Mouse (Mus musculus): ENCODE data around the gene Tmcc1. TPM values are rescaled to one million over a fixed set of nuclear protein-coding genes. Genes with fewer than 3 reads are reported as not detected.

Tmcc1 gene
- polyA plus RNA-seq, 1 experiment: 20.5 TPM

DNA sequence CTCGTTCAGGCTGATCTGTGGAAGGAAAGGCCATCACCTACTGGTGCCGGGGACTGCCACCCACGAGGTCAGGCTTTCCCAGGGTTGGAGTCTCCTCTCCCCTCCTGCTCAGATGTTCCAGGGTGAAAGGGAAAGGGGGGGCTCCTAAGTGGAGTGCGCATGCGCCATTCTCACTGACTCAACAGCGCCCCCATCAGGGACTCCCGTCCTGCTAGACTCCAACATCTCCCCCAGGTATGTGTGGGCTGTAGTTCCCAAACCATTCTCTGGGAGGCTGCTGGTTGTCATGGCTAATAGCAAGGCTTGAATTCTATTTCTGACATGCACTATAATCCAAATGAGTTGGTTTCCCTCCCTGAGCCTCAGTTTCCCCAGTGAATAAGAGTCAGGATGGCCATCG lies 214.7 kb downstream of the Tmcc1 start:
- no peak overlapping the region for H3K9ac ChIP-seq (ENCODE audit: low read depth, poor library complexity, severe bottlenecking)
- H3K36me3 ChIP-seq (ENCODE audit: control insufficient read depth, insufficient read depth, low read length, poor library complexity, severe bottlenecking): no peaks in the 10 kb centered on the region
- no peaks in the 10 kb centered on the region for H3K27me3 ChIP-seq (ENCODE audit: control insufficient read depth, insufficient read depth, low read length, poor library complexity, severe bottlenecking)
- no peak overlapping the region for H3K27ac ChIP-seq (ENCODE audit: insufficient read depth, low read length)
- no peaks in the 10 kb centered on the region for H3K4me1 ChIP-seq (ENCODE audit: control insufficient read depth, insufficient read depth, low read length)
- no peak overlapping the region for H3K4me3 ChIP-seq (ENCODE audit: low read depth, low read length)
- H3K9me3 ChIP-seq (replicated peaks; ENCODE audit: control insufficient read depth, insufficient read depth, low read length, poor library complexity, severe bottlenecking): no peaks in the 10 kb centered on the region
- TF ChIP-seq POLR2A (IDR thresholded peaks at IDR 0.05; ENCODE audit: insufficient read depth, low read length) (no peak), CTCF (IDR thresholded peaks at IDR 0.05; ENCODE audit: low read depth, low read length) (peak; percentile 40)

DNA sequence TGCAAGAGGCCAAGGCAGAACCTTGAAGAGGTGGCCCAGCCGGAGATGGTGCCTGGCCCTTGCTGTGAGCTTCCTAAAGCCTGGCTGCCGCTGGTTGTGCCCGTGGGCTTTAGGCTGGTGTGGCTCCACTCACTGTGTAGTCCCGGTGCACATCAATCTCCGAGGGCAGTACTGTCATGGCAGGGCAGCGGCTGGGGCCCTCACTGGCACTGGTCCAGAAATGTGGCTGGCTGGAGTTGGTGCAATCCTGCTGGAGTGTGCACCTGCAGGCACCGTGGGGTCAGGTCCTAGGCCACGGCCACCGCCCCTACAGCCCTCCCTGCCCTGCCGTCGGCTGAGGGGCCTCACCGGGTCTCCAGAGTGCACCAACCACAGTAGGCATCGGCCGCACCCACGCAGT lies 215.5 kb downstream of the Tmcc1 start:
- Histone ChIP-seq H3K4me3 (ENCODE audit: low read depth, low read length) (no peak overlapping the region), H3K27me3 (ENCODE audit: control insufficient read depth, insufficient read depth, low read length, poor library complexity, severe bottlenecking) (no peaks in the 10 kb centered on the region), H3K9me3 (replicated peaks; ENCODE audit: control insufficient read depth, insufficient read depth, low read length, poor library complexity, severe bottlenecking) (no peaks in the 10 kb centered on the region), H3K27ac (ENCODE audit: insufficient read depth, low read length) (no peak overlapping the region), H3K9ac (ENCODE audit: low read depth, poor library complexity, severe bottlenecking) (no peak overlapping the region), H3K4me1 (ENCODE audit: control insufficient read depth, insufficient read depth, low read length) (no peaks in the 10 kb centered on the region), H3K36me3 (ENCODE audit: control insufficient read depth, insufficient read depth, low read length, poor library complexity, severe bottlenecking) (no peaks in the 10 kb centered on the region)
- TF ChIP-seq EP300 (IDR thresholded peaks at IDR 0.05; ENCODE audit: insufficient read depth, low read depth, low read length) (no peak), POLR2A (IDR thresholded peaks at IDR 0.05; ENCODE audit: insufficient read depth, low read length) (no peak), CTCF (IDR thresholded peaks at IDR 0.05; ENCODE audit: low read depth, low read length) (no peak)

DNA sequence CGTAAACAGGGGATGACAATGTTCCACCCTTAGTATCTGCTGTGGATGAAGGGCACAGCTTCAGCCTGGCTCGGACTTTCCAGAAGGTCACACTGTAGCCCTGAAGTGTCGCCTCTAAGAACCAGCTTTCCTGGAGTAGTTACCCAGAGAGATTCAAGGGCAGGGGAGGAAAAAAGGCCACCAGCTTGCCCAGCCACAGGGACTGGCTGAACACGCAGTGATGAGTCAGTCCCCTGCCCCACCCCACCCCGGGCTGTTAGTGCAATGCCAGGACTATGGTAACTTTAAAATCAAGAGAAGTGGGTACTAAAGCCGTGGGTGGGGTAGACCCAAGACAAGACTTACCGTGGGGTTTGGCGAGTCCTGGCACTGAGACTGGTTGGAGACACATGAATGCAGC lies 217.7 kb downstream of the Tmcc1 start:
- H3K27ac ChIP-seq (ENCODE audit: insufficient read depth, low read length): no peak overlapping the region
- TF ChIP-seq CTCF (IDR thresholded peaks at IDR 0.05; ENCODE audit: low read depth, low read length) (no peak), POLR2A (IDR thresholded peaks at IDR 0.05; ENCODE audit: insufficient read depth, low read length) (no peak), EP300 (IDR thresholded peaks at IDR 0.05; ENCODE audit: insufficient read depth, low read depth, low read length) (no peak)
- no peaks in the 10 kb centered on the region for H3K27me3 ChIP-seq (ENCODE audit: control insufficient read depth, insufficient read depth, low read length, poor library complexity, severe bottlenecking)
- no peaks in the 10 kb centered on the region for H3K36me3 ChIP-seq (ENCODE audit: control insufficient read depth, insufficient read depth, low read length, poor library complexity, severe bottlenecking)
- no peaks in the 10 kb centered on the region for H3K4me1 ChIP-seq (ENCODE audit: control insufficient read depth, insufficient read depth, low read length)
- H3K4me3 ChIP-seq (ENCODE audit: low read depth, low read length): no peak overlapping the region
- H3K9ac ChIP-seq (ENCODE audit: low read depth, poor library complexity, severe bottlenecking): no peak overlapping the region
- H3K9me3 ChIP-seq (replicated peaks; ENCODE audit: control insufficient read depth, insufficient read depth, low read length, poor library complexity, severe bottlenecking): no peaks in the 10 kb centered on the region

DNA sequence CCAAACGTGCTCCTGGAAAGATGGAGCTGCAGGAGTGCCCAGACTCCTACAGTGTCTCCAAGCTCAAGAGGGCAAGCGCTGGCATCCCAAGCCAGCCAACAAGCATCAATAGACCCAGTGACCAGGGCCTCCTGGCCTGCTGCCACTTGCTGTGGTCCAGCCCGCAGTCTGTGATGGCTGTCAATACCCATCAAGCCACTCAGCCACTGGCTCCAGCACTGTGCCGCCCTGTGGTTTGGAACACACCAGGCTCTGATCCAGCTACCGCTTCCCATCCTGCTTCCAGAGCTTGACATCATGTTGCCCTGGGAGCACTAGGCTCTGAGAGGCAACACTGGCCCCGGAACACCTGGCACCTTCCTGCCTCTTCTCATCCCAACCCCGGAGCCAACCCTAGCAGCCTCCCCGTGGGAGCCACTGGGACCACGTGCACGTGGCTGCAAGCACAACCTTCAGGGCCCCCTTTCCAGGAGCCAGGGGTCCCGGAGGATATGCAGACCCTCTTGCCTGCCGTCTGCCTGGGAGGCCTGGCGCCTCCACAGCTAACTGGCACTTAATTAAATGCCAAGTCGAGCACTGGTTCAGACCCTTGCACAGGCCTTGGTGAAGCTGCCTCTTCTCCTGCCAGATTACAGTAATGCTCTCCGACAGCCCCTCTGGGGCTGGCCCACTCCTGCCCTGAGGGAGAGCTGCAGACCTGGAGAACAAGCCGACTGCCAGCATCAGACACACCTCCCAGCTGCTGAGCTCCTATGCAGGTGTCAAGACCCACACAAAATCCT lies 219.2 kb downstream of the Tmcc1 start:
- Histone ChIP-seq H3K36me3 (ENCODE audit: control insufficient read depth, insufficient read depth, low read length, poor library complexity, severe bottlenecking) (no peaks in the 10 kb centered on the region), H3K4me1 (ENCODE audit: control insufficient read depth, insufficient read depth, low read length) (no peaks in the 10 kb centered on the region), H3K4me3 (ENCODE audit: low read depth, low read length) (no peak overlapping the region), H3K27me3 (ENCODE audit: control insufficient read depth, insufficient read depth, low read length, poor library complexity, severe bottlenecking) (no peaks in the 10 kb centered on the region), H3K27ac (ENCODE audit: insufficient read depth, low read length) (no peak overlapping the region), H3K9ac (ENCODE audit: low read depth, poor library complexity, severe bottlenecking) (no peak overlapping the region), H3K9me3 (replicated peaks; ENCODE audit: control insufficient read depth, insufficient read depth, low read length, poor library complexity, severe bottlenecking) (no peaks in the 10 kb centered on the region)
- TF ChIP-seq EP300 (IDR thresholded peaks at IDR 0.05; ENCODE audit: insufficient read depth, low read depth, low read length): no peak
- no peak for TF ChIP-seq POLR2A (IDR thresholded peaks at IDR 0.05; ENCODE audit: insufficient read depth, low read length)
- no peak for TF ChIP-seq CTCF (IDR thresholded peaks at IDR 0.05; ENCODE audit: low read depth, low read length)

DNA sequence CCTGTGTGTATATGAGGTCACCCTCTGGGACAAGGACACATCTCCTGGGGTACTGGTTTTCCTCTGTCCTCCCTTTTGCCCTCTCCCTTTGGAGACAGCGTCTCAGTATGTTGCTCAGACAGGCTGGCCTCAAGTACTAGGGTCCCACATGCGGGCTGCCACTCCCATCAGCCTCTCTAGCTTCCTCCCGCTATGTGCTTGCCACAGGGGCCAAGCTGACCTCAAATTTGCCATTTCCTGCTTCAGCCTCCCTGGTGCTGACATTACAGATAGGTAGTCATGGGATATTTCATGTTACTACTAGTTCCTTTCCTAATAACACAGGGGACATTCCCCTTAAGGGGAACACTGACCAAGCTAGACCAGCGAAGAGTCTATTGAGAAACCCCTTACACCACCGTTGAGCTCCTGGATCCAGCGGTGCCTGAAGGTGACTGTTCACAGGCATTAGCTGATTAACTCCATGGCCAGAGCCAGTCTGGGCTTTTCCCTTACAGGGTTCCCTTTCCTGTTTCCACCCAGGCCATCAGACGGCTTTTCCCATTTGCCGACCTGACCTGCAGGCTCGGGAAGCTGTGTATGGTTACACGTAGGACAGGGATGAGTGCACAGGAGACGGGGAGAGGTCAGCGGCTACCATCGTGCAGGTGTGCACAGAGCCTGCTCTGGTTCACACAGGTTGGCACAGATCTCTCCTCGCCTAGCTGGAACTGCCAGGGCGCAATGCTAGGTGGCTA lies 220.0 kb downstream of the Tmcc1 start:
- no peaks in the 10 kb centered on the region for H3K4me1 ChIP-seq (ENCODE audit: control insufficient read depth, insufficient read depth, low read length)
- TF ChIP-seq CTCF (IDR thresholded peaks at IDR 0.05; ENCODE audit: low read depth, low read length) (no peak), EP300 (IDR thresholded peaks at IDR 0.05; ENCODE audit: insufficient read depth, low read depth, low read length) (no peak), POLR2A (IDR thresholded peaks at IDR 0.05; ENCODE audit: insufficient read depth, low read length) (no peak)
- H3K36me3 ChIP-seq (ENCODE audit: control insufficient read depth, insufficient read depth, low read length, poor library complexity, severe bottlenecking): no peaks in the 10 kb centered on the region
- H3K9ac ChIP-seq (ENCODE audit: low read depth, poor library complexity, severe bottlenecking): no peak overlapping the region
- no peak overlapping the region for H3K4me3 ChIP-seq (ENCODE audit: low read depth, low read length)
- no peaks in the 10 kb centered on the region for H3K27me3 ChIP-seq (ENCODE audit: control insufficient read depth, insufficient read depth, low read length, poor library complexity, severe bottlenecking)
- H3K27ac ChIP-seq (ENCODE audit: insufficient read depth, low read length): no peak overlapping the region
- H3K9me3 ChIP-seq (replicated peaks; ENCODE audit: control insufficient read depth, insufficient read depth, low read length, poor library complexity, severe bottlenecking): no peaks in the 10 kb centered on the region
